Mouse (Mus musculus) embryonic stem cell, embryonic (primary cell): Measurements from ENCODE around the gene Tspan32.

Source experiments
- CTCF ChIA-PET, 4 experiments: fragments of 300-600 bp in 2 of 4; fragments of 350-600 bp in 2 of 4; sonication (Branson Sonifier 250); formaldehyde crosslinking; loops; one replicate each; lab custom pipeline; 2022; ENCODE audit warnings: inconsistent platforms in 2 of 4; lab: Charles Lee
- POLR2A ChIA-PET, 4 experiments: fragments of 300-600 bp in 2 of 4; fragments of 350-600 bp in 2 of 4; sonication (Branson Sonifier 250); formaldehyde crosslinking; loops; one replicate each; lab custom pipeline; 2022; ENCODE audit warnings: antibody characterized with exemption in 4 of 4, inconsistent platforms in 1 of 4; lab: Charles Lee

Tspan32 gene

DNA sequence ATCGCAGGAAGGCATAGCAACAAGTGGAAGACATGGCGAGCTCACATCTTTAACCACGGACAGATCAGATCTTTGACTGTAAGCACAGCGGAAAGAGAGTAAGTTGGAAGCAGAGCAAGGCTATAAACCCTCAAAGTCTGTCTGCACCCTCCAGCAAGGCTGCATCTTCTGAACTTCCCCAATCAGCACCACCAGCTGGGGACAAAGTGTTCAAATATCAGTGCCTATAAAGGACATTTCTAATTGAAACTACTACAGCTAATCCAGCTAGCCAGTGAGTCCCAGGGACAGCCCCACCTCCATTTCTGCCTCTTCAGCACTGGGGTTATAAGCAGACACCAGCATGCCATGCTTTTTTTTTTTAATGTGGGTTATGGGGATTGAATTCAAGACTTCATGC, 32.5 kb downstream of the Tspan32 start:
- CTCF ChIA-PET: no interaction called here
- POLR2A ChIA-PET: interaction anchor here in 3 of 4 experiments (0.7 to 4.8 kb wide), 6 partner anchors 8 to 109 kb away, joined by 3 to 37 read pairs (median 6); partner anchors contain the start of gene Cd81 (in 2 of the 3)

DNA sequence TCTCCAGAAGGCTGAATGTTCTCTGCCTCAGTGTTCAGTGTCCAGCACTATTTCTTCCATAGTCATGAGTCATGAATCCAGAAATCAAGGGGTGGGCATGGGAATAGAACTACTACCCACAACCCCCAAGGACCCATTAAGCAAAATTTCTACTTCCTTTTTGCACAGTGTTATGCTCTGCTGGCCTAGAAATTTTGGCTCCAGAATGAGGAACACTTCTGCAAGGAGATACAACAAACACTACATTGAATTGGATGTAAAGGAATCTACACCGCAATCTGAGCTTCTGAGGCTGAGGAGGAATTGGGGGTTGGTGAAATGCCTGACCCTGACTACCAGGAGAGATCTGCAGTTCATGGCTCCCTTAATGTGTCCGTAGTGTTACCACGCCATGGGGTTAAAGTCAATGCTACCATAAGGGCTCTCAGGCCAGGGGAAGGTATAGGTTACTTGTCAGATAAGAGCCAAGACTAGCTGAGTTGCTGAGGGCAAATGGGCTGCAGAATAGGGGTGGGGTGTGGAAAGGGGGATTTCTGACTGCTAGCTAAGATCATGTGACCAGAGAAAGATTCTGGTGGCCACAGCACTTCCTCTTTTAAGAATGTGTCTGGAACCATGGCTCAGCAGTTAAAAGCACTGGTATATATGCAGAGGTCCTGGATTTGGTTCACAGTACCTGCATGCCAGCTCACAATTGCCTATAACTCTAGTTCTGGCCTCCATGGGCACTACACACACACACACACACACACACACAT, 33.5 kb downstream of the Tspan32 start:
- CTCF ChIA-PET: interaction anchor here in 1 of 4 experiments (1.3 kb wide), 1 partner anchor 13 kb away, joined by 4 read pairs; no protein-coding TSS in a partner anchor
- POLR2A ChIA-PET: interaction anchor here in 3 of 4 experiments (1.1 to 4.8 kb wide), 7 partner anchors 8 to 21 kb away, joined by 3 to 37 read pairs (median 5); partner anchors contain the start of gene Cd81 (in 3 of the 3)

DNA sequence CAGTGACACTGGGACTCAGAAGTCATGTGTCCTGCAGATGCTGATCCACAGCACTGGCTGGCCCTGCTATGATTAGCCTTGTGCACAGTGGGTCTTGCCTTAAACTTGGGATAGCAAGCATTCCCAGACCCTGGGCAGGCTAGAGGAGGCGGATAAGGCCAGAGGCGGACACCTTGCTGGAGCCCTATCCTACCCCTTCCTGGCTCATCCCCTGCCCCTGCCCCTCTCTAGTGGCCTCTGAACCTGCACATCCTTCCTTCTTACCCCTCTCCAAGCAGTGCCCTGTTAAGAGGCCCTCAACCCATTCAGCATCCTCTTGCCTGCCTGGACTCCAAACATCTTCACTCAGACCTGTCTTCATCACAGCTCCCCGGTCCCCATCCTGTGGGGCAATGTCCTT, 35.7 kb downstream of the Tspan32 start:
- CTCF ChIA-PET: no interaction called here

DNA sequence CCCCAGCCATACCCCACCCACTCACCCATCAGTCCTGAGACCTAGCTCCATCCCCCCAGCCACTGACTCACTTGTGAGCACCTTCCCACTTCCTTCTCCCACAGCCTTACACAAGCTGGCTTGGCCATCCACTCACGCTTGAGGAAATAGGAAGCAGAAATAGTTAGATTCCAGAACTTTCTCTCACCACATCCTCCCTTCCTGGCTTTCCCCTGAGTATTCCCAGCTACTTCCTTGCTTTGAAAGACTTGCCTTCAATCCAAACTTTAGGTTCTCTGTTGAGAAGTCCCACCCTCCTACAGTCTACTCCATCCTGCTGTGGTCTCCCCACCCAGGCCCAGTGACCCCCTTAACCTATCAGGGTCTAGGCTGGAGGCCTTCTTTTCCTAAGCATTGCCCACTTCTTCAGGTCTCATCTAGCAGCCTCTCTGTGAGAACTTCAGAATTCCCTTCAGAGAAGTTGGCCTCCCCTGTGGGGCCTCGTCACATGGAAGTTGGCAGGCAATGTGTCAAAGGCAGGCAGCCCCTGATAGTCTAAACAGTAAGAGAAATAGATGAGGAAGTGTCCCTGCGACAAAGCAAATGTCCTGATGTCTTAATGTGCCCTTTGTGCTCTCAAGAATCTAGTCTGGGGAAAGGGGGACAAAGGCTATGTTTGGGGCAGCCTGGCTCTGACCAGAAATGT, 36.4 kb downstream of the Tspan32 start:
- POLR2A ChIA-PET: interaction anchor here in 1 of 4 experiments (2.4 to 2.7 kb wide), 2 partner anchors 11 to 34 kb away, joined by 8 to 19 read pairs; partner anchors contain the start of gene Cd81
- CTCF ChIA-PET: no interaction called here

More for the DNA sequence above, 35.7 kb downstream of the Tspan32 start:
- POLR2A ChIA-PET: interaction anchor here in 2 of 4 experiments (0.6 to 4.8 kb wide), 4 partner anchors 12 to 79 kb away, joined by 4 to 37 read pairs (median 21); partner anchors contain the start of gene Cd81 (in 2 of the 2)

DNA sequence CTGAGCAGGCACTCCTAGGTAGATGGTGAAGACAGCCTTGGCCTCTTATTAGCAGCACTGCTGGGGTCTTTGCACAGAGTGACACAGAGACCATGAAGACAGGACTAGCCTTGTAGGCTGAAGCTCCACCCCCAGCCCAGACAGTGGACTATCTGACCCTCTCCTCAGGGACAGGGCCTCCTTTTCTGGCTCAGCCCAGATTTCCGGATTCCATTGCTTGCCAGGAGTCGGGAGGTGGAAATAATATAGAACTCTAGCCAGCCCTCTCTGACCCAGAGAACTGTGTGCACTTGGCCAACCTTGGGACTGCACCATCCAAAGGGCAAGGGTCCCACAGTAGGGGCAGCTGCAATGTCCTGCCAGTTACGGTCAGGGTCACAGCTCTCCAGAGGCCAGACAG, 37.2 kb downstream of the Tspan32 start:
- CTCF ChIA-PET: interaction anchor here in 2 of 4 experiments (0.6 to 1.4 kb wide), 2 partner anchors 34 to 97 kb away, joined by 3 read pairs; no protein-coding TSS in a partner anchor
- POLR2A ChIA-PET: interaction anchor here in 2 of 4 experiments (0.6 to 2.7 kb wide), 6 partner anchors 10 to 44 kb away, joined by 3 to 29 read pairs (median 7); partner anchors contain the start of gene Cd81 (in 2 of the 2)

DNA sequence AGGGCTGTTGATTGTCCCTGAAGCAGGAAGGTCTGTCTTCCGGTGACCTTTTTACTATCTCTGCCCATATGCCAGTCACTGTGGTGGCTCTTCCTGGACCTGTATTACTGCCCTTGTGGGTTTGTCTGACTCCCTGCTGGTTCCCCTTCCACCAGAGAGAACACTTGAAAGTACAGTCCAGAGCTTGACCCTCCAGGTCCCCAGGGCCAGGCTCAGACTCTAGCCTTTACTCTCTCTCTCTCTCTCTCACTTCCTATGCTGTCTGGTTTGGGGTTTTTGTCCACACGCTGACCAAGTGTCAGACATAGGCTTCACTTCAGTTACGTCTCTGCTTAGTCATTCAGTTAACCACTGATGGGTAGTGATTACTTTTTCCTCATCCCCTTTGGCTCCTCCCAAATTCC, 38.1 kb downstream of the Tspan32 start:
- ChIA-PET POLR2A (interaction anchor here in 3 of 4 experiments (0.6 to 2.7 kb wide), 8 partner anchors 10 to 148 kb away, joined by 3 to 29 read pairs (median 6); partner anchors contain the start of gene Cd81 (in 3 of the 3)), CTCF (interaction anchor here in 1 of 4 experiments (0.9 to 1.4 kb wide), 2 partner anchors 10 to 96 kb away, joined by 3 read pairs; partner anchors contain the start of gene Cd81)

DNA sequence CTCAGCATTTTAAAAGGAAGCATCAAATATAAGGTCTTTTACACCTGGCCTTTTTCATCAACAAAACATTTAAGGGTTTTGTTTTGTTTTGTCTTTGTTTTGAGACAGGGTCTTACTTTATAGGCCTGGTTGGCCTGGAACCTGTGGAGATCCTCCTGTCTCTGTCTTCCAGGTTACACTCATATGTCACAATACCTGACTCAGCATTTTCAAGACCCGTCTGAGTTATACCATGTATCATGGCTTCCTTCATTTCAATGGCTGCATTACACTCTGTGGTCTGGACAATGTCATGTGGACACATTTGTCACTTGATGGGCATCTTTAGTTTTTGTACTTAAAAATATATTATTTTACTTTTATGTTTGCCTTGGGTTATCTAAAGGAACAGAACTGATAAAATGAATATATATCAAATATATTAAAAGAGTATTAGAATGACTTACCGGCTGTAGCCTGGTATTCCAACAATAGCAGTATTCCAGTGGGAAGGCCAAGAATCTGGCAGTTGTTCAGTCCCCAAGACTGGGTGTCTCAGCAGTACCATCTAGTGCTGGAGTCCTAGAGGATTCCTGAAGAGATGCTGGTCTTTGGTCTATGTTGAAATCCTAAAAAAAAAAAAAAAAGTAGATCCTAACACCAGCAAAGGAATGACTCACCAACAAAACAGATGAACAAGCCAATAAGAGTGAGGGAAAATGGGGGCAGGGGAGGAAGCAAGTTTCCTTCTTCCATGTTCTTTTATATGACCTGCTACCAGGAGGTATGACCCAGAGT, 39.4 kb downstream of the Tspan32 start:
- CTCF ChIA-PET: interaction anchor here in 3 of 4 experiments (0.7 to 1.6 kb wide), 11 partner anchors 9 to 95 kb away, joined by 3 to 9 read pairs (median 4); no protein-coding TSS in a partner anchor
- POLR2A ChIA-PET: interaction anchor here in 3 of 4 experiments (0.9 to 19.6 kb wide), 12 partner anchors 7 to 37 kb away, joined by 3 to 600 read pairs (median 8); partner anchors contain the start of genes Cd81 (in 3 of the 3) and Tssc4 (in 1 of the 3)

DNA sequence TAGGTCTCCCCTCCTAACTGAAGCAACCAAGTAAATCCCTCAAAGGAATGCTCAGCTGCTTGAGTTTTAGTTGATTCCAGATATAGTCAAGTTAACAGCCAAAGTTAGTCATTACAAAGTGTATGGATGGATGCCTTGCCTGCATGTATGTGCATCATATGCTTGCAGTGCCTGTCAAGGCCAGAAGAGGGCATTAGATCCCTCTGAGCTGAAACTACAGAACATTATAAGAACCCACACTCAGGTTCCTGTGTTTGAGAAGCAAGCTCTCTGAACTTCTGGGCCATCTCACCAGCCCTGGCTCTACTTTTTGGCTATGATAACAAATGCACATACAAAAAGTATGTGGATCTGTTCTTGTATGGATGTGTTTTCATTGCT, 40.0 kb downstream of the Tspan32 start:
- CTCF ChIA-PET: interaction anchor here (0.6 to 1.6 kb wide), 12 partner anchors 8 to 94 kb away, joined by 3 to 9 read pairs (median 4); no protein-coding TSS in a partner anchor
- POLR2A ChIA-PET: interaction anchor here in 3 of 4 experiments (0.8 to 19.6 kb wide), 10 partner anchors 8 to 37 kb away, joined by 3 to 600 read pairs (median 8); partner anchors contain the start of genes Cd81 (in 3 of the 3) and Tssc4 (in 1 of the 3)

DNA sequence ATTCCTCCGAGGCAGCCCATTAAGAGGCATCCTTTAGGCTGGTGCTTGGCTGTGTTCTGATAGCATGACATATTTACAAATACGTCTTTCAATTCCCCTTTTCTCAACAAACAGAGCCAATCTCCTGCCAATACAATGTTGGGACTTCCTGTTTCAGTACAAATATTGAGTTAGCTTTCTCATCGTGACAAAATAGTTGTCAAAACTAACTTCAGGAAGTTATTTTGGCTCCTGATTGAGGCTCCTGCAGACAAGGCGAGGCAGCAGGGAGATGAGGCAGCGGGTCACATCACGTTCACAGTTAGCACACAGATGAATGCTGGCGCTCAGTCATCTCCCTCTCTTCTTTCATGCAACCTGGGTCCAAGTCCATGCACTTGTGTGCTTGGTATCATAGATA, 41.5 kb downstream of the Tspan32 start:
- POLR2A ChIA-PET: interaction anchor here in 2 of 4 experiments (0.6 to 19.6 kb wide), 7 partner anchors 10 to 126 kb away, joined by 3 to 600 read pairs (median 8); partner anchors contain the start of gene Tssc4 (in 1 of the 2)
- CTCF ChIA-PET: interaction anchor here in 1 of 4 experiments (1.6 kb wide), 1 partner anchor 38 kb away, joined by 9 read pairs; no protein-coding TSS in a partner anchor

DNA sequence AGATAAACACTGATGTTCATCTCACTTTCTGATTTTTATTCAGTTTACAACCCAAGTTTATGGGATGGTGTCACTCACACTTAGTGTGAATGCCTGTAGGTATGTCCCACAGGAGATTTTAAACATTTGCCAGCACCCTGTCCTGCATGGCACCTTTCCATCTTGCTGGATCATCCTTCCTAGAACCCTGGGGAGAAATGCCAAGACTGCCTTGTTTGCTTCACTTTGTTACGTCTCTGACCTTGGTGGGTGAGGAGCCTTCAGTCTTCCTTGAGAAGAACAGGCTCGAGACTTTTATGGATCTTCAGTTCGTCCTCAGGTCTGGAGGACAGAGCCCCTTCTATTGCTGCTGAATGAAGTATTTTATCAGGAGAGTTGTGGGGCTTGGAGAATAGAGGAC, 44.5 kb downstream of the Tspan32 start:
- CTCF ChIA-PET: interaction anchor here in 1 of 4 experiments (1.0 to 1.6 kb wide), 4 partner anchors 19 to 41 kb away, joined by 3 to 8 read pairs (median 4); partner anchors contain the start of gene Tssc4
- POLR2A ChIA-PET: interaction anchor here in 3 of 4 experiments (0.6 to 26.3 kb wide), 21 partner anchors 10 to 551 kb away, joined by 3 to 600 read pairs (median 4); partner anchors contain the start of genes Tssc4 (in 3 of the 3), Tspan32 (in 2 of the 3) and Cars (in 1 of the 3)

DNA sequence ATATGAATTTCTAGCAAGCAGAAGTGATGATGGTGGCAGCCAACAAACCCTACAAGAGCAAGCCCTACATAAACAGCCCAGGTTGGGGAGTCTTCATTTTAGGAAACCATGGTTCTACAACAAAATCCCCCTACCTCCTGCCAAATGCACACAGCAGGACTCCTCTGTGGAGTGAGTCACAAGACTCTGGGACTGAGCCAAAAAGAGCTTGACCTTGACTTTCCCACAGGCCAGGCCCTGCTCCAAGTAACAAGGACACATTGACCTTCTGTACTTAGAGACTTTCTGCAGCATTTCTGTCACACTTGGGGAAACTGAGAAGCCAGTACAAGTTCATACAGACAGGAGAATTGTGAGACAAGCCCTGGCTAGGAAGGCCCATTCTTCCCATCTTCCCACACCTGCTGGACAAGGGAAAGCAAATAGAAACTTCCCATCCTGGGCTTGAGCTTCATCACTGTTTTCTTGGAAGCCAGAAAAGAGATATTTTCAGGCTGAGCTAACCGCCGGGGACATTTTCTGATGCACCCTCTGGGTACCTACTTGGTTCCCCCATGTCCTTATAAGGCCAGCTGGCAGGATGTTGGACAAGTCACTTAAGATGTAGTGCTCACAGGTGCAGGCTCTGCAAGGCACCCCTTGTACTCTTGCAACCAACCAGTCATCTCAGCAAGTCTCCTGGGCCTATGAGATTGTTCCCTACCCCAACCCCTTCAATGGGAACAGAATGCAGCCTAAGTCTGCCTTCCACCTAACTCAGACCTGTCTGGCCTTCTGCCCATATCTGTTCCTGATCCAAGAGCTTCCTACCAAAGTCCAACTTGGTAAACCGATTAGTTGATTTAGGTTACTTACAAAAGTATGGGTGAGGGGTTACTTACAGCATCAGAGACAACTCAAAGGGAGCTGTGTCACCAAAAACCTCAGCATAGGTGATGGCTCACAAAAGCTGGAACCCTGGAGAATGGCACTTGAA, 45.3 kb downstream of the Tspan32 start:
- POLR2A ChIA-PET: interaction anchor here in 3 of 4 experiments (0.6 to 26.3 kb wide), 23 partner anchors 9 to 550 kb away, joined by 3 to 600 read pairs (median 3); partner anchors contain the start of genes Tssc4 (in 3 of the 3), Tspan32 (in 2 of the 3) and Cars (in 1 of the 3)

DNA sequence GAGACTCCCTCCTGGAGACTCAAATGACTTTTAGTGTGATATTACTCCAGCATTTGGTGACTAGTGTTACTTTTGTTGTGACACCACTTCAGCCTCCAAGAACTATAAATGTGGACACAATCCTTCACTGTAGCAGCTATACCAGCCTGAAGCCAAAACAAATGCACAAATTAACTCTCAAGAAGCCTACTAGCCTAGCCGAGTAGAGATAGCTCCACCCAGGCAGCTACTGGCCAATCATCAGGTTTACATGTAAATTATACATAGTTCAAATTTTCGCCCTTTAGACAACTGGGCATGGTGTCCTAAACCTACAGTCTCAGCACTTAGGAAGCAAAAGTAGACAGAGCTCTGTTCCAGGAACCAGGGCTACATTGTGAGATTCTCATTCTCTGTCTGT, 46.5 kb downstream of the Tspan32 start:
- CTCF ChIA-PET: interaction anchor here in 3 of 4 experiments (1.0 to 1.6 kb wide), 3 partner anchors 12 to 35 kb away, joined by 3 to 4 read pairs (median 3); no protein-coding TSS in a partner anchor
- POLR2A ChIA-PET: interaction anchor here (0.7 to 26.3 kb wide), 16 partner anchors 8 to 44 kb away, joined by 3 to 600 read pairs (median 33); partner anchors contain the start of genes Tssc4 (in 3 of the 4) and Tspan32 (in 2 of the 4)

More for the DNA sequence above, 45.3 kb downstream of the Tspan32 start:
- CTCF ChIA-PET: interaction anchor here in 3 of 4 experiments (0.6 to 1.6 kb wide), 9 partner anchors 15 to 49 kb away, joined by 3 to 8 read pairs (median 3); partner anchors contain the start of gene Tssc4 (in 1 of the 3)

DNA sequence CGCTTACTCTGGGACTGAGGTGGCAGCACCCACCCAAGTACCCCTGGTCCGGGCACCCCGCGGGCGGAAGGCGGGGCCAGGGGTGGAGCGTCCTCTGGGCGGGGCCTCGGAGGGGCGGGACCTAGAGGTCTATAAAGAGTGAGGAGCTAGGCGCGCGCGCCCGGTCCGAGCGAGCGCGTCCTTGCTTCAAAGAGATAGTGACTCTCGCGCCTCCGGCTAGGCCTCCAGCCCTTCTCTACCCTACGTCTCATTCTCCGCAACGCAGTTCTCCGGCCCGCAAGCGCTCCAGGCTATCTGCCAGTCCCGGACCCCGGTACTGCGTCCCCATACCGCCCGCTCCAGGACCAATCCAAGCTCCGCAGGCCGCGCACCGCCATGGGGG, 47.8 kb downstream of the Tspan32 start, which contains the start of gene Cd81:
Gene Cd81 (plus strand): TSS at position 114 of the 382 bp plus-strand sequence.
- ChIA-PET POLR2A (interaction anchor here (0.7 to 26.3 kb wide), 110 partner anchors 7 to 1129 kb away, joined by 3 to 600 read pairs (median 7); partner anchors contain the start of genes Tssc4 (in 4 of the 4), Ascl2 (in 2 of the 4), Tspan32 (in 2 of the 4) and Cars (in 1 of the 4)), CTCF (interaction anchor here (0.5 to 2.2 kb wide), 17 partner anchors 8 to 1804 kb away, joined by 3 to 18 read pairs (median 3); partner anchors contain the start of gene Tssc4 (in 1 of the 4))

DNA sequence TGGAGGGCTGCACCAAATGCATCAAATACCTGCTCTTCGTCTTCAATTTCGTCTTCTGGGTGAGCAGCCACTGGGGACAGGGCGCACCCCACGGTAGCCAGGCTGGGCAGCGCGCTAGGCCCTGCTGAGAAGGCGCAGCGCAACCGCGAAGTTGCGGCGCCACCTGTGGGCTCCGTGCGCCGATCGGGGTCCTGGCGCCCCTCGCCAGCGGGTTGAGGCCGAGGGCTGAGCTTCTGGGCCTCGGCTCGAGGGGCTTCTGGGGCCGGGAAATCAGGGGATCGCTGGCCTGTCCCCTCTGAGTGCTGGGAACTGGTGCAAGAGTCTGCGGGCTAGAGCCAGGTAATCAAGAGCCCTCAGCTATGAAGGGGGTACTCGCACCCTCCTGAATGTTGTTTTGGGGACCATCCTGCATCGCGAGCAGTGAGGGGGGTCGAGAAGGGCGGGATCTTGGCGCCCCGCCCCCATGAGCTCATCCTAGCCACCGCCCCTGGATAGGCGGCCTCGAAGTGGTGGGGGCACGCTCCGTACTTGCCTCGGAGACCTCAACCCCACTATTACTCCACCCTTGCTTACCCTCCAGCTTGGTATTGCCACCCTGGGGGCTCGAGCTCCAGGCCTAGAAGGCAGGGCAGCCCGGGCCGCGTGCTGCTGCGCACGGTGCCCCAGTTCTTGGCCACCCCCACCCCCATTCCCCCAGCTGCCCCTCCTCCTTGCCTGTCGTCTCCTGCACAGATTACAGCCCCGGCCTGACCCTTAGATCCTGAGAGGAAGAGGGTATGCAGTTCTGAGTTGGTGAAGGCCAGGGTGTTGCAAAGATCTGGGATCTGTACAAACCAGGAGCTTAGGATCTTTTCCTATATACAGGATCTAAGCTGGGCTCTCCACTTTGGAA, 48.4 kb downstream of the Tspan32 start:
- POLR2A ChIA-PET: interaction anchor here (0.5 to 26.3 kb wide), 130 partner anchors 8 to 1606 kb away, joined by 3 to 600 read pairs (median 6); partner anchors contain the start of genes Tssc4 (in 4 of the 4), Ascl2 (in 2 of the 4), Tspan32 (in 2 of the 4) and Cars (in 1 of the 4)
- CTCF ChIA-PET: interaction anchor here (0.5 to 2.2 kb wide), 23 partner anchors 8 to 1804 kb away, joined by 3 to 18 read pairs (median 3); partner anchors contain the start of gene Tssc4 (in 1 of the 4)
